Mouse (Mus musculus) telencephalon, adult 2 months (tissue): Measurements from ENCODE around the gene Cenps.
"Not testable (repeated sequence)": the region's sequence is repeated elsewhere in the genome, so short reads cannot be mapped to it uniquely, and the experiment has no call there.

Experiments
- DNase-seq: peaks from one replicate; pipeline ENCODE4 v3.0.0-alpha.2; 2011; ENCODE audit warnings: low read depth, low spot score

The Cenps gene

DNA sequence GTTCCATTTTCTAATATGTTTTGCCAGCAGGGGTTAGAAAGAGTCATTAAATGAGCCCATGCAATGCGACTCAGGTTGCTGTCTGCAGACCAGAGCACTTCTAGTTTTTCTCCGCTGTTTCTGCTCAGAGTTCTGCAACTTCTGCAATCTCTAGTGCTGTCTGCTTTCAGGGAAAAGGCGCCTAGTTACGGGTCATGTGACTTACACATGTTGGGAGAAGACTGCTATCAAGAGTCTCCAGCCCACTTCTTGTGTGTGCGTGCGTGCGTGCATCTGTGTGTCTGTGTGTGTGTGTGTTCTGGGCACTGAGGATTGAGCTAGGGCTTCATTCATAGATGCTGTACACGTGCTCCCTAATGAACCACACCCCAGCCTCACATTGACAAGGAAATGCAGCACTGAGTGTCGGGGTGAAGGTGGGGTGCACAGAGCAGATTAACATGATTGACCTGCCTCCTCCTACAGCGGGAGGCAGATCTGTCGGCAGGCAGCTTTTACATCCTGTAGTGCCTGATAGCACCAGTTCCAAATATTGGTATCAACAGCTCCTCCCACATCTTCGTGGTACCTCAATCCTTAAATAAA is 17.4 kb downstream of the Cenps start:
- DNase-seq: not testable (repeated sequence)

DNA sequence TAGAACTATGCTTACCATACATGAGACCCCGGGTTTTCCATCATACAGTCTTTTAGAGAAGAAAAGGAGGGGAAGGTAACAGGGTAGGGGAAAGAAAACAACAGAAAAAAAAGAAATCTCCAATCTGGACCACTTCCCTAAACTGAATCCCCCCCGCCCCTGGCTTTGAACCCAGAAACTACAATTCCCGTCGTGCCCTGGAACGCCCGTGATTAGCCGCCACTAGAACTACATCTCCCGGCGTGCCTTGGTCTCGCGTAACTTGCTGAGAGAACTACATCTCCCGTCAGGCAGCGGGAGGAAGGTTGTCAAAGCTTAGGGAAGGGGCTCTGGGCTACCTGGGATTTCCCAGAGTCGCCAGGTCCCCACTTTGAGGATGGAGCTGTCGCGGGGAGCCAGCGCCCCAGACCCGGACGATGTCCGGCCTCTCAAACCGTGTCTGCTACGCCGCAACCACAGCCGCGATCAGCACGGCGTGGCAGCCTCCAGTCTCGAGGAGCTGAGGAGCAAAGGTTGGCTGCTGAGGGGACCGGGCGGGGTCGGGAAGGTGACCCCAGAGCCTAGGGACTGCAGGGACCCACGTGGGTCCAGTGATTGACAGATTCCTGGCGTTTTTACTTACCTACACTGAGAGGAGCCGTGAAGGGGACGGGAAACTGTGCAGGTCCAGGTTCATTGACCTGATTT is 33.4 kb downstream of the Cenps start, which contains the start of gene Dffa:
TSS of gene Dffa (plus strand) at position 272 of the 687 bp plus-strand sequence.
- peak; percentile 72 for DNase-seq

DNA sequence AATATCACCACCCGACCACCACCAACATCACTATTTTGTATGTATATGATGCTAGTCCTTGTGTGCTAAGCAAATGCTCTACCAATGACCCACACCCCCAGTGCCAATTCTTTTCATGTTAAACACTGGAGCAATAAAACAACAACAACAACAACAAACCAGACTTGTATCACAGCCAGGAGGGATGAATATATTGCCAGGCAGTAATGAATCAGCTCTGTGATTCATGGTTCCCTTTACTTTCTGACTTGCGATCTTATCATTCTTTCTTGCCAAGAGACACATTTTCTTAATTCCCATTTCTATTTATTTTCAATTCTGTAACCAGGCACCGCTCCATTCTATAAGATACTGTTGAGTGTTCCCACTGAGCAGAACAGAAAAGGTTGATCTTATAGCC is 36.0 kb downstream of the Cenps start:
- DNase-seq: no peak

DNA sequence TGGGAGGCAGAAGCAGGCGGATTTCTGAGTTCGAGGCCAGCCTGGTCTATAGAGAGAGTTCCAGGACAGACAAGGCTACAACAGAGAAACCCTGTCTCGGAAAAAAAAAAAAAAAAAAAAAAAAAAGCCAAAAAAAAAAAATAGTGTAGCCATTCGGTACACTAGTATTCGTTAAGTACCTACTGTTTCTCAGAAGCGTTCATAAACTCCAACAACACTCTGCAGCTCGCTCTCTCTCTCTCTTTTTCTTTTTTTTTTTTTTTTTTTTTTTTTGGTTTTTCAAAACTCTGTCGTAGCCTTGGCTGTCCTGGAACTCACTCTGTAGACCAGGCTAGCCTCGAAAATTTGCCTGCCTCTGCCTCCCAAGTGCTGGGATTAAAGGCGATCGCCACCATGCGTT is 37.0 kb downstream of the Cenps start:
- not testable (repeated sequence) for DNase-seq

DNA sequence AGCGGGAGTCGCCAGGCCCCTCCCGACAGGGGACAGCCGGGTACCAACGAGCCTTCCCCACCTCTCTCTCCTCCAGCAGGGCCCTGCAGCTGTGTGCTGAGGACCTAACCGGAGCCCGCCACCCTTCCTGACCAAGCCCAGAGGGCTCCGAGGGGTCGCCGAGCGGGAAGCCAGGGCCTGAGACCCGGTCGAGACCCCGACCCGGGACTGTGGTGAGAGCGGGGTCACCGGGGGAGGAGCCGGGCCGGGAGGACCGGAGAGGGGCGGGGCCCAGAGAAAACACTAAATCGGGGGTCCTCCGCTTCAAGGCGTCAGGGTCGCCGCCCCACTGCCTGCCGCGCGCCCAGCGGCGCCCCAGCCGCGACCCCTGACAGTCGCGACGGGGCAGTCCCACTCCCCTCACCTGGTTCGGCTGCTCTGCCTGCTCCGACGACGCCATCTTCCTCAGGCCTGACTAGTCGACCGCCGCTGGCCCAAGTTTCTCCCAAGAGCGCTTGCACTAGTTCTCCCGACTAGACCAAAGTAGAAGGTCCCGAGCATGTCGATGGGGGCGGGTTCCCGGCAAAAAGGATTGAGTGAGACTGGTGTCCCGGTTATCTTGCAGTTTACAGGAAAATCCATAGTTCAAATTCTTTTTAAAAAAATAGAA is 37.9 kb downstream of the Cenps start, which contains the start of gene Pex14:
TSS of gene Pex14 (minus strand) at position 508 of the 649 bp plus-strand sequence.
- peak; percentile 87 for DNase-seq

DNA sequence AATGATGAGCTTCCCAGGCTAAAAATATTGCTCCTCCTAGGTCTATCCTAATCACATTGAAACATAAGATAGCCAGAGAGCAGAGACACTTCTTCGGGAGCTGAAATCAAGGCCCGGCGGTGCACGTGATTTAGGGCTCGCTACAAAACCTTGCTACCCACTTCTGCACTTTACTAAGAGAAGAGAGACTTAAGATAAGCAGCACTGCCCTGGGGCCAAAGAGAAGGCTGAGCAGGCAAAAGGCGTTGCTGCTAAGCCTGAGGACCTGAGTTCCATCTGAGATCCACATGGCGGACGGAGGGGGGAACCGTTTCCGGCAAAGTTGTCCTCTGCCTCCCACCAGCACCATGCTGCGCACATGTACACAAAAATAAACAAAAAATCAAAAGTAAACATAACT is 38.9 kb downstream of the Cenps start:
- DNase-seq: no peak

DNA sequence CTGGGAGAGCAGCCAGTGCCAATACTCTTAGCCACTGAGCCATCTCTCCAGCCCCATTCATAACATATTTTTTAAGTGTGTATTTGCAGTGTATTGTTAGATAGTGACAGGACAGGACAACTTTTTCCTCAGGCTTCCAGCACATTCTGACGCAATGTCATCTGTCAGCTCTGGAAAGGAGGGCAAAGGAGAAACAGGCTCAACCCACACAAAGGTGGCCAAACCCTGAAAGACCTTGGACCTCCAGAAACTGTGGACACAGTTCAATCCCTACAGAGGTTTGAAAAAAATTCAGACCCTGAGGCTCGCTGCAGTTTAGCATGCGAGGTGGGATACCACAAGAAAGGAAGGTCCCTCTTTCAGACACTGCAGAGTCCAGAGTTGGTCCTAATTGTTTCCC is 39.5 kb downstream of the Cenps start:
- no peak for DNase-seq

DNA sequence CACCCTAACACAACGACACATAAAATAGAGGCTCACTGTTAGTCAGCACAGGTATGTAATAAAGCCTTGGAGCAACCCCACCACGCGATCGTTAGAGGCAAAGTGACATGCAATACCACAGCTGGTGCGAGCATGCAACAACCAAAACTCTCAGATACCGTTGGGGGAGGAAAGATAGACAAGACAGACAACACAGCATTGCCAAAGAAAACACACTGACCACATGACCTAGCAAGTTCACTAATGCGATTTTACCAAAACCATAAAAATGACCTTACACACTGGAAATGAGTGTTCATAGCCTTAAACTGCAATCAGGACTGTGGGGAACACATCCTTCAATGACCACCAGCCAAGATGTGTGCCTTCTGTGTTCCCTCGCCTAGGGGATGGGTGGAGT is 46.1 kb downstream of the Cenps start:
- no peak for DNase-seq

DNA sequence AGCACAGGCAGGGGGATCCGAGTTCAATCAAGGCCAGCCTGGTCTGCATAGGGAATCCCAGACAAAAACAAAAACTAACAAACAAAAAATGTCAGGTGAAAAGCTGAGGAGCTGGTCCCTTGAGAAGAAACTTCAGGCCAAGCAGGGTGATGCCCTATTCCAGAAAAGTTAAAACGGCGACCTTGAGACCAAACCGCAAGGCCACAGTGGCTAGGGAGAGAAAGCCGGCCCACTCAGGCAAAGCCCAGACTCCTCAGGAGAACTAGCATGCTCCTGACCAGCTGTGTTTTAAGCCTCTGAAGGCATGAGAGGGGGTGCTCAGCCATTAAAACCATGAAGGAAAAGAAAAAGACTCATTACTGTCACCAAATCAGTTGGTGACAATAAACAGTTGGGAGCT is 52.0 kb downstream of the Cenps start:
- DNase-seq: no peak

DNA sequence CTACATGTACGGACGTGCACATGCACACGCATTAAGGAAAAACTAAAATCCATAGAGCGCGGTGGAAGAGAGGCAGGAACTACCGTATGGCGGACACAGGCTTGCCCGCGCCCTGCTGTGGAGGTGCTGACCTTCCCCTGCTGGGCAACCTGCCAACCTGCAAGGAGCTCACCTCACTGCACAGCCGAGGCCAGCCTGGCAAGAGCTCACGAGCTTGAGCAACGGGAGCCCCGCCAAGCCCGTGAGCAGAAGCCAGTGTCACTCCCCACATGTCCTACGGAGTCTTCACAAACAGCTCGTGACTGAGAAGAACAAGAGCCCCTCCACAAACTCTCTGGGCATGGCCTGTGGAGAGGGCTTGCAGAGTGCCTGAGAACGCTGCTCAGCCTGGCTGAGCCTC is 55.9 kb downstream of the Cenps start:
- DNase-seq: no peak

DNA sequence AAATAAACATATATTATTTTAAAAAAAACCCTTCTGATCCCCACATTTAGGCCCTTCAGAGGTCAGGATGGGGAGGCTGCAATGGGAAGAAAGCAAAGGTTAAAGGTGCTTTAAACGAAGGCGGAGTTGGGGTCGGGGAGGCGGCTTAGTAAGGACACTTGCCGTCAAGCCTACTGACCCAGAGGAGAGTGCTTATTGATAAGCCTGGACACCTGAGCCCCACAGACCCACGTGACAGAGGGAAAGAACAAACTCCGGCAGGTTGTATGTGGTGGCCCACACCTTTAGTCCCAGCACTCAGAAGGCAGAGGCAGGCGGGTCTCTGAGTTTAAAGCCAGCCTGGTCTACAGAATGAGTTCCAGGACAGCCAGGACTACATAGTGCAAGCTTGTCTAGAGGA is 57.3 kb downstream of the Cenps start:
- DNase-seq: no peak

DNA sequence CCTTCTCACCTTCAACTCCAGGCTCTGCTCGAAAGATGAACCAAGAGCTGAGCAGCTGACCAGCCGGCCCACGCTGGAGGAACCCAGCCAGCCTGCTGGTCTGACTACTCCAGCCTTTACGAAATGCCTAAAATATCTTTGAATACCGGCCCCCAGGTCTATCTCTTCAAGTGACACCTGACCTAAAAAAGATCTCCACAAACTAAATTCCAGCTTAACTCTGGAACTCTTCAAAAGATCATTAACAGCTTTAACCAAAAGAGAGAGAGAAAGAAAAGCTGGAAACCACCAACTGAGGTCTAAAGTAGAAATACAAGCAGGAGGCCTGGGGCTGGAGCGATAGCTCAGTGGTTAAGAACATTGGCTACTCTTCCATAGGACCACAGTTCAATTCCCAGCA is 57.8 kb downstream of the Cenps start:
- DNase-seq: no peak

DNA sequence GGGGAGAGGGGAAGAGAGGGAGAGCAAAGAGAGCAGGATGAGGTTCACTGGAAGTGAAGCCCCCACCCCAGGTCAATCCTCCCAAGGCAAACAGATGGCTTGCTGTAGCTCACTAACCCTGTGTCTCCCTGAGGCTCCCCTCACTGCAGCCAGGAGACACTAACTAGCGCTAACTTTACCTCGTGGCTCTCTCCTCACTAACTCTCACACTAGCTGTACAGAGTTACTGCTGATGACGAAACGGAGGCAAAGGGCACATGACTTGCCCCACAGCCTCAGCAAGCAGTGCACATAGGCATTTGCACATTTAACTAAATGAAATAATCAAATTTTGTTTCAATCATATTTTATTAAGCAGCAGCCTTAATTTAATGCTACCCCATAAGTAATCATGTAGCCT is 59.2 kb downstream of the Cenps start:
- no peak for DNase-seq
